Mouse (Mus musculus) cerebellum, adult 11-12 months (tissue): ENCODE measurements around the gene Ptprcap.

Source experiments
- DNase-seq: peaks from one replicate; pipeline ENCODE4 v3.0.0; 2022

Gene Ptprcap

GRCm38 (mm10) chr19:4153232-4153654 lies at the start of gene Ptprcap:
Gene Ptprcap (plus strand): TSS chr19:4153604.
- DNase-seq: peak; percentile 86

- peak; percentile 49 for DNase-seq
These were observed 49.6 kb upstream of the Ptprcap start for GRCm38 (mm10) chr19:4103792-4104191.

DNA sequence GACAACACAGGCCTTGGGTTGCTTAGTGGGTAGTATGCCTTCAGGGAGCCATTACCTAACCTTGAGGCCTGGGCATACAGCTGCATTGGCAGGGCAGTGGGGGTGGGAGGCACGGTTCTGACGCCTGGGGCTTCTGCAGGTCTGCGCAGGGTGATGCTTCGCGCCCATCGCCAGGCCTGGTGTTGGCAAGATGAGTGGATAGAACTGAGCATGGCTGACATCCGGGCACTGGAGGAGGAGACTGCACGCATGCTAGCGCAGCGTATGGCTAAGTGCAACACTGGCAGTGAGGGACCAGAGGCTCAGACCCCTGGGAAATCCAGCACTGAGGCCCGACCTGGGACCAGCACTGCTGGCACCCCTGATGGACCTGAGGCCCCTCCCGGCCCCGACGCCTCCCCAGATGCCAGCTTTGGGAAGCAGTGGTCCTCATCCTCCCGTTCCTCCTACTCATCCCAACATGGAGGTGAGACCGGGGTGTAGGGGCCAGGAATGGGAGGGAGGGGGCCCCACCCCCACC lies 48.7 kb upstream of the Ptprcap start:
- peak; percentile 54 for DNase-seq

DNA sequence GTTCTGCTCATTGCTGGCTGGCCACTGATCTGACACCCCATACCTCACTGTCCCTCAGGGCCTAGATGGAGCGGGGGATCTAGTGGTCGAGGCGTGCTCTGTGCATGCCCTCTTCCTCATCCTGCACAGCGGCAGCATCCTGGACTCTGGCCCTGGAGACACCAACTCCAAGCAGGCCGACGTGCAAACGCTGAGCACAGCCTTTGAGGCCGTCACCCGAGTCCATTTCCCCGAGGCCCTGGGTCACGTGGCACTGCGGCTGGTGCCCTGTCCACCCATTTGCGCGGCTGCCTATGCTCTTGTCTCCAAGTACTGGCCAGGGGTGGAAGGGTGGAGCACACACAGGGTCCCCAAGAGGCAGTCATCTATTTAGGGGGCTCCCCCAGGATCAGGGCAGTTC lies 46.8 kb upstream of the Ptprcap start:
- DNase-seq: no peak

DNA sequence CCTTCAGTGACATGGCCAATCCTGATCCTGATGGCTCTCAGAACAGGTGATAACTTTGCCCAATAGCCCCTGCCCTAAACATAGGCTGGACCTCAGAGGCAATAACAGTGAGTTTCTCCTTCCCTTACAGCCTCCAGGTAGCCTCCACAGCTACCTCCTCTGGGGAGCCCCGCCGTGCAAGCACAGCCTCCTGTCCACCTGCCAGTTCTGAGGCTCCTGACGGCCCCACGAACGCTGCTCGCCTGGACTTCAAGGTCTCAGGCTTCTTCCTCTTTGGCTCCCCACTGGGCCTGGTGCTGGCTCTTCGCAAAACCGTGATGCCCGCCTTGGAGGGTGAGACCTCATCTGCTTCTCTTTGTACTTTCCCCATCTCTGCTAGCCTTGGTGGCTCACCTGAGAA lies 44.9 kb upstream of the Ptprcap start:
- DNase-seq: no peak

- no peak for DNase-seq
These were observed 41.1 kb upstream of the Ptprcap start for GRCm38 (mm10) chr19:4112063-4112960.

DNA sequence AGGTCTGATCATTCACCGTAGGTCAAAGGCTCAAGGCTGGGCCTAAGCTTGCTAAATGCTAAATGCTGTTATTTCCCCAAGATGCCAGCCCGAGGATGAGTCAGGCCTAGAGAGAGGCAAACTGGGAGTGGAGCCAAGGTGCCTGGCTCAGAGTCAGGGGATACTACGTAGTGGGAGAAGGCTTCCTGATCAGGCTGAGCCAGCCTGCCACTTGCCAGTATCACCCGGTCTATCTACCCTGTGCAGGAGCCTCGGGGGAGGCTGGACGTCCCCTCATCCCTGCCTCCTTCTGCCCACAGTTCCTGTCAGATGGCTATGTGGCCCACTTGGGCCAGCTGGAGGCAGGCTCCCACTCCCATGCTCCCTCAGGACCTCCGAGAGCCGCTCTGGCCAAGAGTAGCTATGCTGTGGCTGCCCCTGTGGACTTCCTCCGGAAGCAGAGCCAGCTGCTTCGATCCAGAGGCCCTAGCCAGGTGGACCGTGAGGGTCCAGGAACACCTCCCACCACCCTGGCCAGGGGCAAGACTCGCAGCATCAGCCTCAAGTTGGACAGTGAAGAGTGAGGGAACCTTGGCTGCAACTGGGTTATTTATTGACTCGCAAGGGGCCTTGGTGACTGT lies 40.1 kb upstream of the Ptprcap start:
- DNase-seq: peak; percentile 94

- DNase-seq: no peak
These were observed 39.6 kb upstream of the Ptprcap start for GRCm38 (mm10) chr19:4113806-4114230.

DNA sequence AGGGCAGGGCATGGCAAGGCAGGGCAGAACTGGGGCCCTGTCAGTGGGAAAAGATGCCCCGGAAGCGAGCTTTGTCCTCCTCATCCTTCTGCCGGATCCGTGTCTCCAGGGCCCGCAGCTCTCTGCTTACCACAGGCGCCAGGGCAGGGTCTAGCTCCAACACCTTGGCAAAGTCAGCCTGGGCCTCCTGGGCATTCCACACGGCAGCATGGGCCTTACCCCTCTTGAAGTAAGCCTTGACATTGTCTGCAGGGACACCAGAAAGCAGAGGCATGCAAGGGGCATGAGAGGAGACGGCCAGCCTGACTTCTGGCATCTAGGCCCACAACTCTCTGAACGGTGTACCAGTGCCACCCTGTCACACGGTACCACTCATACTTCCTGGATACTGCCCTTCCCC lies 38.9 kb upstream of the Ptprcap start:
- DNase-seq: no peak

DNA sequence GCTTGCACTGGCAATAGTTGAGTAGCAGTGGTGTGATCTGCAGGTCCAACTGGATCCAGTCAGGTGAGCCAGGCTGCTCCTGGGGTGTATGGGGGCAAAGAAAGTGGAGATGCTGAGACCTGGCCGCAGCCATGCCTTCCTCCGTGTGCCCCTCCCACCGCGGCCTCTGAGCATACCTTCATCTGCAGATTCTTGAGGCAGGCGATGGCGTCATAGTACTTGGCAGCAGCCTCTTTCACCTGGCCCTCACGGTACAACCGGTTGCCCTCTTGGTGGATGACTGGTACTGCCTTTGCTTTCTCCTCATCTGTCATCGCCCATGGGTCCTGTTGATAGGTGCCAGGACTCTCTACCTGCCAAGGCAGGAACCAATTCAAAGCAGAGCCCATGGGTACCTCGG lies 38.3 kb upstream of the Ptprcap start:
- DNase-seq: no peak

DNA sequence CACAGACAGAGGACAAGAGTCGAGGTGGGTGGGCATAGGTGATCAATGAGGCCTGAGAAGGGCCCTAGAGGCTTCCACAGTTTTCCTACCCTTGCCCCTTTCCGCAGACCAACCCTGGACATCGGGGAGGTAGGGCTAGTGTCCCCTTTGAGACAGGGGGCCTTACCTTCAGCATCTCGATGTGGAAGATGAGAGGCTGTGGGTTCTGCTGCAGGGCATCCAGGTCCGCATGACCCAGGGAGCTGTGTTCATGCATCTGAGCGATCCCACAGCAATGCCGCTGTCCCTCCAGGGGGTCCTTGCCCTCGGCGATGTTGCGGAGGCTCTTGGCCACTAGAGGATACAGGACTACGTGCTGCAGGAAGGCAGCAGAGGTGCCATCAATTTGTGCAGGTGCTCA lies 37.6 kb upstream of the Ptprcap start:
- DNase-seq: no peak

GRCm38 (mm10) chr19:4117006-4117405 lies 36.4 kb upstream of the Ptprcap start:
- DNase-seq: no peak

GRCm38 (mm10) chr19:4118350-4118749 lies 35.1 kb upstream of the Ptprcap start:
- no peak for DNase-seq

- peak; percentile 55 for DNase-seq
These were observed 33.5 kb upstream of the Ptprcap start for GRCm38 (mm10) chr19:4119716-4120487.

- DNase-seq: peak; percentile 53
These were observed 32.9 kb upstream of the Ptprcap start for GRCm38 (mm10) chr19:4120496-4120895.

- DNase-seq: peak; percentile 98
These were observed 32.2 kb upstream of the Ptprcap start for GRCm38 (mm10) chr19:4121097-4121805.

GRCm38 (mm10) chr19:4121896-4122295 lies 31.5 kb upstream of the Ptprcap start:
- peak; percentile 47 for DNase-seq

DNA sequence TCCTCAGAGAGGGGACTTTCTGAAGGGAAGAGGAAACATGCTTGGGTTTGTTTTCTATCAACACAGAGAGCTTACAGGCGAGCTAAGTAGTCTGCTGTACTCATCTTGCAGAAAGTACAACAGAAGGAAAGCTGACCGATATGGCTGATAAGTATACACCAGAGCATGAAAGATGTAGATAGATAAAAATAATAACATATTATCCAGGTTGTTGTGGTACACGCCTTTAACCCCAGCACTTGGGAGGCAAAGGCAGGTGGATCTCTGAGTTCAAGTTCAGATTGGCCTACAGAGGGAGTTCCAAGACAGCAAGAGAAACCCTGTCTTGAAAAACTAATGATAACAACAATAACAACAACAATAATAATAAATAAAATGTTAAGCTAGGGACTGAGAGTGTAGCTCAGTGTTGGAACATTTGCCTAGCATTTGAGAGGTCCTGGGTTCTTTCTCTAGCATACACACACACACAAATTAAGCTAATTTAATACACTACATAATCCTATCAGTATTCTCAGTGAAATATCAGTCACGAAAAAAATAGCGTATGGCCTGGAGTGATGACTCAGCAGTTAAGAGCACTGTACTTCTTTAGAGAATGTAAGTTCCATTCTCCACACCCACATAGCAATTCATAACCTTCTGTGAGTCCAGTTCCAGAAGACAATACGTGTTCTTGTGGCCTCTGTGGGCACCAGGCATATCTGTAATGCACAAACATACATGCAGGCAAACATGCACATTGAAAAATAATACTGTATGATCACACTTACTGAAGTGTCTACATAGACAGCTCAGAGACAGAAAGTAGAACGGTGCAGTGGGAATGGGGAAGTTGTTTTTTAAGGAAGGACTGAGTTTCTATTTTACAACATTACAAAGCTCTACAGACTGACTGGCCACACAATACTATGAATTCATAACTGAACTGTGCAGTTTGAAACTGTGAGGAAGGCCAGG lies 30.7 kb upstream of the Ptprcap start:
- no peak for DNase-seq

GRCm38 (mm10) chr19:4124432-4124831 lies 29.0 kb upstream of the Ptprcap start:
- peak; percentile 45 for DNase-seq

- peak; percentile 64 for DNase-seq
These were observed 28.1 kb upstream of the Ptprcap start for GRCm38 (mm10) chr19:4125268-4125667.
